Mouse (Mus musculus) lung, embryonic 16.5 days (tissue): Measurements from ENCODE around the gene Ucp2. TPM values are rescaled to one million over a fixed set of nuclear protein-coding genes. Genes with fewer than 3 reads are reported as not detected.

Experiments used
- ATAC-seq: fragments of 200-750 bp; cut with Nextera tagmentation; 2 replicates; pipeline ENCODE4 v1.8.0; 2017; ENCODE audit warnings: low read depth, mild to moderate bottlenecking, moderate library complexity
- H3K27ac ChIP-seq: fragments of 300-500 bp; sonication (generic); 2 replicates; pipeline ENCODE4 v1.5.1; 2014; ENCODE audit warnings: mild to moderate bottlenecking, control low read depth, low read length
- H3K27me3 ChIP-seq: fragments of 300-500 bp; sonication (generic); 2 replicates; pipeline ENCODE4 v1.6.1; 2014; ENCODE audit warnings: low read depth, low read length, mixed read lengths; ENCODE audit not compliant: control insufficient read depth, insufficient read depth
- H3K36me3 ChIP-seq: fragments of 300-500 bp; sonication (generic); 2 replicates; pipeline ENCODE4 v1.6.1; 2014; ENCODE audit warnings: low read length; ENCODE audit not compliant: control insufficient read depth, insufficient read depth
- H3K4me1 ChIP-seq: fragments of 300-500 bp; sonication (generic); replicated peaks from 2 replicates; pipeline ENCODE4 v1.6.1; 2014; ENCODE audit warnings: low read length, mixed read lengths; ENCODE audit not compliant: control insufficient read depth, insufficient read depth
- H3K4me2 ChIP-seq: fragments of 300-500 bp; sonication (generic); 2 replicates; pipeline ENCODE4 v1.6.1; 2014; ENCODE audit warnings: low read depth, low read length, control low read depth
- H3K4me3 ChIP-seq: fragments of 300-500 bp; sonication (generic); 2 replicates; pipeline ENCODE4 v1.5.1; 2014; ENCODE audit warnings: mild to moderate bottlenecking, low read length, control low read depth
- H3K9ac ChIP-seq: fragments of 300-500 bp; sonication (generic); 2 replicates; pipeline ENCODE4 v1.6.1; 2014; ENCODE audit warnings: low read length, control low read depth
- H3K9me3 ChIP-seq: fragments of 300-500 bp; sonication (generic); 2 replicates; pipeline ENCODE4 v1.6.1; 2016; ENCODE audit warnings: low read length; ENCODE audit not compliant: control insufficient read depth
- WGBS: fragments of 180-500 bp; shearing (Covaris S2); extraction: QIAGEN DNeasy Blood & Tissue Kit; methylation state at CpG from one replicate; pipeline ENCODE4 v1.1.7; 2014; 5-methylcytosine and 5-hydroxymethylcytosine counted together
- polyA plus RNA-seq: library from polyadenylated mRNA; unstranded; fragments of >200 nt; fragmentation: Nextera tagmentation; extraction: Ambion mirVana; gene quantifications from 2 replicates; pipeline ENCODE4 v1.2.1, GENCODE M21; 2015

The Ucp2 gene
- polyA plus RNA-seq, 1 experiment from 2014 or later, result 306 TPM

DNA sequence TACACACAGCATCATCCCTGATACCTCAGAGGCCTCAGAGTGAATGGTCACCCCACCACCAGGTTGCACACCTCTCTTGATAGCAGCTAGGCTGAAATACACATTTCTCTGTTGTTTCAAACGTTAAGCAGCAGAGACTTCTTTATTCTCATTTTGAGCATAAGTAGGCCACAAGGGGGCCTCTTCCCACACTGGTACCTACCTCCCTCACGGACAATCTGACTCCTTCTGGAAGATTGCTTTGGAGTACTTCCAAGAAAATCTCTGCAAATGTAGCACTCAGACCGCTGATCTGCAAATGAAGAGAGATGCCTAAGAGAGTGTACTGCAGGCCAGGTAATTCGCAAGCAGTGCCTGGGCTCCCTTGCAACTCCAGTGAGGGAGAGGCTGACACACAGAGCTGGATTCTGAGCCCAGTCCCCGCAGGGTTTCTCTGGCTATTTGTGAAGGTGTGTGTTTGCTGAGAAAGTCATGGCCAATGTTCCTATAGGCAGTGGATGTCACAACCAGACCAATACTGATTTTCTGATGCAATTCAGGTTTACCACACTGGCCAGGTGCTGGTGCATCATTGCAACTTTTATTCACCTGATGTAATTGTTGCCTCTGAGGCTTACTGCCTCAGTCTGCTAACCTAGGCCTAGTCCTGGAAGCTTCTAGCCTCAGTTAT, 57.3 kb downstream of the Ucp2 start:
- peaks cover 2% of the 10 kb centered on the region; the same call in 1 of the 2 replicates for H3K36me3 ChIP-seq
- no peak overlapping the region for H3K27ac ChIP-seq
- no peaks in the 10 kb centered on the region for H3K4me1 ChIP-seq
- H3K9me3 ChIP-seq, result no peaks in the 10 kb centered on the region
- 39% methylated on average over 5 of the region's 5 CpGs for WGBS
- ATAC-seq, result no peak
- no peaks in the 10 kb centered on the region for H3K27me3 ChIP-seq
- no peak overlapping the region for H3K4me2 ChIP-seq
- no peak overlapping the region for H3K9ac ChIP-seq
- no peak overlapping the region for H3K4me3 ChIP-seq

Other genes with a start within 250 kb of the Ucp2 start
- 15.5 and 17.2 TPM in 2 replicates for gene P4ha3, start 207.8 kb upstream of the Ucp2 start, polyA plus RNA-seq
- 23.1 and 24.6 TPM in 2 replicates for gene C2cd3, start 121.1 kb upstream of the Ucp2 start, polyA plus RNA-seq
- gene Ppme1, start 121.0 kb upstream of the Ucp2 start, polyA plus RNA-seq, result 55.8 and 57.6 TPM in 2 replicates
- gene Ucp3, start 20.3 kb upstream of the Ucp2 start, polyA plus RNA-seq, result 0.09 TPM in 1 of 2 replicates, not detected in the other
- gene Dnajb13, start 21.6 kb downstream of the Ucp2 start, polyA plus RNA-seq, result 8.5 and 12.9 TPM in 2 replicates
- gene Coa4, start 43.7 kb downstream of the Ucp2 start, polyA plus RNA-seq, result 19.6 and 20.4 TPM in 2 replicates
- 69.8 and 74.6 TPM in 2 replicates for gene Rab6a, start 114.1 kb downstream of the Ucp2 start, polyA plus RNA-seq
- 74.6 and 76.3 TPM in 2 replicates for gene Mrpl48, start 115.0 kb downstream of the Ucp2 start, polyA plus RNA-seq
- gene Plekhb1, start 169.1 kb downstream of the Ucp2 start, polyA plus RNA-seq, result 24.0 and 26.6 TPM in 2 replicates
- gene Fam168a, start 213.3 kb downstream of the Ucp2 start, polyA plus RNA-seq, result 39.3 and 45.7 TPM in 2 replicates